Mouse (Mus musculus): ENCODE measurements around the gene Prss43. TPM values are rescaled to one million over a fixed set of nuclear protein-coding genes. Genes with fewer than 3 reads are reported as not detected.

The Prss43 gene
- polyA plus RNA-seq, 1 experiment from 2014 or later: not detected

- Histone ChIP-seq H3K9ac (ENCODE audit: low read depth, low read length) (no peak overlapping the region), H3K4me2 (no peak overlapping the region), H3K27me3 (ENCODE audit: control insufficient read depth, insufficient read depth, low read length) (peaks cover 3% of the 10 kb centered on the region; the same call in 1 of the 2 replicates), H3K4me3 (ENCODE audit: low read depth, low read length) (no peak overlapping the region), H3K36me3 (ENCODE audit: control insufficient read depth, insufficient read depth, low read length) (no peaks in the 10 kb centered on the region), H3K4me1 (ENCODE audit: control insufficient read depth, insufficient read depth, low read length) (no peaks in the 10 kb centered on the region), H3K9me3 (replicated peaks; ENCODE audit: control insufficient read depth, low read length) (no peaks in the 10 kb centered on the region), H3K27ac (ENCODE audit: low read depth, low read length) (no peak overlapping the region)
- no peak for ATAC-seq (replicated peaks; ENCODE audit: insufficient number of reproducible peaks, low FRiP score, low TSS enrichment)
- whole genome bisulfite sequencing (ENCODE audit: insufficient replicate concordance): 67% methylated on average over 7 of the region's 7 CpGs
These were observed 658 bp upstream of the Prss43 start for GRCm38 (mm10) chr9:110825832-110826231.

GRCm38 (mm10) chr9:110833021-110833420 lies 6.5 kb downstream of the Prss43 start:
- Histone ChIP-seq H3K9ac (ENCODE audit: low read depth, low read length) (no peak overlapping the region), H3K36me3 (ENCODE audit: control insufficient read depth, insufficient read depth, low read length) (no peaks in the 10 kb centered on the region), H3K4me2 (no peak overlapping the region), H3K27me3 (ENCODE audit: control insufficient read depth, insufficient read depth, low read length) (no peaks in the 10 kb centered on the region), H3K9me3 (replicated peaks; ENCODE audit: control insufficient read depth, low read length) (no peaks in the 10 kb centered on the region), H3K4me1 (ENCODE audit: control insufficient read depth, insufficient read depth, low read length) (no peaks in the 10 kb centered on the region), H3K4me3 (ENCODE audit: low read depth, low read length) (no peak overlapping the region), H3K27ac (ENCODE audit: low read depth, low read length) (no peak overlapping the region)
- WGBS (ENCODE audit: insufficient replicate concordance): 72% methylated on average over 5 of the region's 5 CpGs
- ATAC-seq (replicated peaks; ENCODE audit: insufficient number of reproducible peaks, low FRiP score, low TSS enrichment): no peak

GRCm38 (mm10) chr9:110834411-110834810 lies 7.9 kb downstream of the Prss43 start, which contains the start of gene Prss45:
Gene Prss45 (plus strand): TSS chr9:110834588.
- no peak within 1 kb of the TSS for H3K4me3 ChIP-seq (ENCODE audit: low read depth, low read length)
- H3K4me1 ChIP-seq (ENCODE audit: control insufficient read depth, insufficient read depth, low read length): no peaks in the 10 kb centered on the region
- H3K27ac ChIP-seq (ENCODE audit: low read depth, low read length): no peak within 1 kb of the TSS
- no peak for ATAC-seq (replicated peaks; ENCODE audit: insufficient number of reproducible peaks, low FRiP score, low TSS enrichment)
- no peak within 1 kb of the TSS for H3K9ac ChIP-seq (ENCODE audit: low read depth, low read length)
- H3K36me3 ChIP-seq (ENCODE audit: control insufficient read depth, insufficient read depth, low read length): no peaks in the 10 kb centered on the region
- H3K4me2 ChIP-seq: peak within 1 kb of the TSS; percentile 20; the same call in 1 of the 2 replicates
- no peaks in the 10 kb centered on the region for H3K27me3 ChIP-seq (ENCODE audit: control insufficient read depth, insufficient read depth, low read length)
- WGBS (ENCODE audit: insufficient replicate concordance): 63% methylated on average over 19 of the region's 19 CpGs
- H3K9me3 ChIP-seq (replicated peaks; ENCODE audit: control insufficient read depth, low read length): no peaks in the 10 kb centered on the region

- 24% methylated on average over 10 of the region's 10 CpGs for WGBS (ENCODE audit: insufficient replicate concordance)
- peak overlapping the region; percentile 20; the same call in 1 of the 2 replicates for H3K4me2 ChIP-seq
These were observed 8.5 kb downstream of the Prss43 start for GRCm38 (mm10) chr9:110834961-110835360.

GRCm38 (mm10) chr9:110836112-110836511 lies 9.6 kb downstream of the Prss43 start:
- no peaks in the 10 kb centered on the region for H3K9me3 ChIP-seq (replicated peaks; ENCODE audit: control insufficient read depth, low read length)
- H3K36me3 ChIP-seq (ENCODE audit: control insufficient read depth, insufficient read depth, low read length): no peaks in the 10 kb centered on the region
- no peak overlapping the region for H3K9ac ChIP-seq (ENCODE audit: low read depth, low read length)
- no peak for ATAC-seq (replicated peaks; ENCODE audit: insufficient number of reproducible peaks, low FRiP score, low TSS enrichment)
- H3K4me1 ChIP-seq (ENCODE audit: control insufficient read depth, insufficient read depth, low read length): no peaks in the 10 kb centered on the region
- no peak overlapping the region for H3K4me3 ChIP-seq (ENCODE audit: low read depth, low read length)
- H3K4me2 ChIP-seq: no peak overlapping the region
- H3K27ac ChIP-seq (ENCODE audit: low read depth, low read length): no peak overlapping the region
- 68% methylated on average over 2 of the region's 2 CpGs for WGBS (ENCODE audit: insufficient replicate concordance)
- H3K27me3 ChIP-seq (ENCODE audit: control insufficient read depth, insufficient read depth, low read length): no peaks in the 10 kb centered on the region

More at GRCm38 (mm10) chr9:110834961-110835360, 8.5 kb downstream of the Prss43 start:
- Histone ChIP-seq H3K36me3 (ENCODE audit: control insufficient read depth, insufficient read depth, low read length) (no peaks in the 10 kb centered on the region), H3K27ac (ENCODE audit: low read depth, low read length) (no peak overlapping the region), H3K9me3 (replicated peaks; ENCODE audit: control insufficient read depth, low read length) (no peaks in the 10 kb centered on the region), H3K4me3 (ENCODE audit: low read depth, low read length) (no peak overlapping the region), H3K4me1 (ENCODE audit: control insufficient read depth, insufficient read depth, low read length) (no peaks in the 10 kb centered on the region), H3K27me3 (ENCODE audit: control insufficient read depth, insufficient read depth, low read length) (no peaks in the 10 kb centered on the region), H3K9ac (ENCODE audit: low read depth, low read length) (no peak overlapping the region)
- ATAC-seq (replicated peaks; ENCODE audit: insufficient number of reproducible peaks, low FRiP score, low TSS enrichment): no peak

GRCm38 (mm10) chr9:110840905-110841304 lies 14.4 kb downstream of the Prss43 start:
- Histone ChIP-seq H3K27ac (ENCODE audit: low read depth, low read length) (no peak overlapping the region), H3K9me3 (replicated peaks; ENCODE audit: control insufficient read depth, low read length) (no peaks in the 10 kb centered on the region), H3K4me2 (no peak overlapping the region), H3K36me3 (ENCODE audit: control insufficient read depth, insufficient read depth, low read length) (no peaks in the 10 kb centered on the region), H3K4me1 (ENCODE audit: control insufficient read depth, insufficient read depth, low read length) (no peaks in the 10 kb centered on the region), H3K4me3 (ENCODE audit: low read depth, low read length) (no peak overlapping the region), H3K9ac (ENCODE audit: low read depth, low read length) (no peak overlapping the region), H3K27me3 (ENCODE audit: control insufficient read depth, insufficient read depth, low read length) (no peaks in the 10 kb centered on the region)
- 72% methylated on average over 6 of the region's 6 CpGs for WGBS (ENCODE audit: insufficient replicate concordance)
- ATAC-seq (replicated peaks; ENCODE audit: insufficient number of reproducible peaks, low FRiP score, low TSS enrichment): no peak

GRCm38 (mm10) chr9:110841438-110841837 lies 14.9 kb downstream of the Prss43 start:
- Histone ChIP-seq H3K4me3 (ENCODE audit: low read depth, low read length) (no peak overlapping the region), H3K4me2 (no peak overlapping the region), H3K27me3 (ENCODE audit: control insufficient read depth, insufficient read depth, low read length) (no peaks in the 10 kb centered on the region), H3K4me1 (ENCODE audit: control insufficient read depth, insufficient read depth, low read length) (no peaks in the 10 kb centered on the region), H3K27ac (ENCODE audit: low read depth, low read length) (no peak overlapping the region), H3K36me3 (ENCODE audit: control insufficient read depth, insufficient read depth, low read length) (no peaks in the 10 kb centered on the region), H3K9ac (ENCODE audit: low read depth, low read length) (no peak overlapping the region), H3K9me3 (replicated peaks; ENCODE audit: control insufficient read depth, low read length) (no peaks in the 10 kb centered on the region)
- 72% methylated on average over 2 of the region's 2 CpGs for WGBS (ENCODE audit: insufficient replicate concordance)
- no peak for ATAC-seq (replicated peaks; ENCODE audit: insufficient number of reproducible peaks, low FRiP score, low TSS enrichment)

GRCm38 (mm10) chr9:110844206-110844605 lies 17.7 kb downstream of the Prss43 start, which contains the start of gene Prss46:
Gene Prss46 (plus strand): TSS chr9:110844506.
- Histone ChIP-seq H3K4me3 (ENCODE audit: low read depth, low read length) (no peak within 1 kb of the TSS), H3K9ac (ENCODE audit: low read depth, low read length) (no peak within 1 kb of the TSS), H3K9me3 (replicated peaks; ENCODE audit: control insufficient read depth, low read length) (no peaks in the 10 kb centered on the region), H3K4me2 (no peak within 1 kb of the TSS), H3K4me1 (ENCODE audit: control insufficient read depth, insufficient read depth, low read length) (no peaks in the 10 kb centered on the region), H3K27ac (ENCODE audit: low read depth, low read length) (no peak within 1 kb of the TSS), H3K27me3 (ENCODE audit: control insufficient read depth, insufficient read depth, low read length) (no peaks in the 10 kb centered on the region), H3K36me3 (ENCODE audit: control insufficient read depth, insufficient read depth, low read length) (no peaks in the 10 kb centered on the region)
- whole genome bisulfite sequencing (ENCODE audit: insufficient replicate concordance): 77% methylated on average over 10 of the region's 10 CpGs
- ATAC-seq (replicated peaks; ENCODE audit: insufficient number of reproducible peaks, low FRiP score, low TSS enrichment): no peak

- no peak for ATAC-seq (replicated peaks; ENCODE audit: insufficient number of reproducible peaks, low FRiP score, low TSS enrichment)
- H3K9me3 ChIP-seq (replicated peaks; ENCODE audit: control insufficient read depth, low read length): no peaks in the 10 kb centered on the region
These were observed 22.7 kb downstream of the Prss43 start for GRCm38 (mm10) chr9:110849162-110849561.

More at GRCm38 (mm10) chr9:110849162-110849561, 22.7 kb downstream of the Prss43 start:
- 68% methylated on average over 7 of the region's 7 CpGs for WGBS (ENCODE audit: insufficient replicate concordance)
- Histone ChIP-seq H3K9ac (ENCODE audit: low read depth, low read length) (no peak overlapping the region), H3K4me1 (ENCODE audit: control insufficient read depth, insufficient read depth, low read length) (no peaks in the 10 kb centered on the region), H3K4me2 (no peak overlapping the region), H3K27ac (ENCODE audit: low read depth, low read length) (no peak overlapping the region), H3K4me3 (ENCODE audit: low read depth, low read length) (no peak overlapping the region), H3K36me3 (ENCODE audit: control insufficient read depth, insufficient read depth, low read length) (no peaks in the 10 kb centered on the region), H3K27me3 (ENCODE audit: control insufficient read depth, insufficient read depth, low read length) (no peaks in the 10 kb centered on the region)
